Mouse (Mus musculus): ENCODE results near the gene Tssk3.
"Not testable (repeated sequence)": the region's sequence is repeated elsewhere in the genome, so short reads cannot be mapped to it uniquely, and the experiment has no call there.

Tssk3 gene

DNA sequence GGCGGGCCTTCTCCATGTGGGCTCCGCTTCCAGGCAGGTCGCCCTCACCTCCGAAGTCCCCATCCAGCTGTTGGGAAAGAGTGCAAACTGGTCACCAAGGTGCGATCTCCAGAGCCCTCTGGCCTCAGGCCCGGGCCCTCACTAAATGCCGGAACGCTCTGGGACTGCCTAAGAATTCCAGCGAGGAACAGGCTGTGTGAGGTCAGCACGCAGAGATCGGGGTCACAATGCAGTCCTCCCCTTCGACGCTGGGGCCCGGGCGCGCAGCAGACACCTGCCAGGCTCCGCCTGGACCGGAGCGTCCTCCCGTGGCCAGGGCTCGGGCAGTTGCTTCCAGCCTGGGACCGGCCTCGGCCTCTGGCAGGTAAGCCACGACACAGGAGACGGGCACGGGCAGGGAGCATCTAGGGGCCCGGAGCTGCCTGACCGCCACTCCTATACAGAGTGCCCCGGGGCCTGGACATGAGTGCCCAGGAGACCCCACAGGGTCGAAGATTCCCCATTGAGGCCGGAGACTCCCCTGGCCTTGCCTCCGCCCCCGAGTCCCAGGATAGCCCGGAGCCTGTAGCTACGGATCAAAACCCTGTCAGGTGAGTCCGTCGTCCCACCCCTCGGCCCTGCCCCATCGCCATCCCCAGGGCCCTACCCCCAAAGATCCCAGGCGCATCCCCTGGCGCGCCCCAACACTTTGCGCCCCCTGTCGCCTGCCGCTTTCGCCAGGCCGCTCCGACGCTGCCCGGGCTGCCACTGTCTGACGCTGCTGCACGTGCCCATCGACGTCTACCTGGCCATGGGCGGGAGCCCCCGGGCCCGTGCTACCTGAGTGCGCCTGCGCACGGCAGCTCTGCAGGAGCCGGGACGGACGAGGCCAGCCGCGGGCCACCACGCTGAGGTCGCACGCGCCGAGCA is at the start of gene Tssk3, which contains the start of gene Fam229a:
Tssk3 (minus strand) TSS at position 51 of the 909 bp plus-strand sequence.
Fam229a (plus strand) TSS at position 219 of the 909 bp plus-strand sequence.
- DNase-seq = peak; percentile 58 to 79

DNA sequence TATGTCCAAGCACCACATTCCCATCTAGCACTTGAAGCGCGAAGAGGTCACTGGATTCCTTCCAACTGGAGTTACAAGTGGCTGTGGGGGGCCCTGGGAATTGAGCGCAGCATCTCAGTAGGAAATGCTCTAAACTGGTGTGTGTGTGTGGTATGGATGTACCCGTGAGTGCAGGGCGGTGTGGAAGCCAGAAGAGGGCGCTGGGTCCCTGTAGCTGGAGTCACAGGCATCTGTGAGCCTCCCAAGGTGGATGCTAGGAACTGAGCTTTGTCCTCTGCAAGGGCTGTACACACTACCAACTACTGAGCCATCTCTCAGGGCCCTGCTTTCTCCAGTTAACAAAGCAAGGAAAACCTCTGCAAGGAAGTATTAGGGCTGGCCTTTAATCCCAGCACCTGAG is 49.2 kb upstream of the Tssk3 start:
- peak; percentile 51 to 65 for DNase-seq

DNA sequence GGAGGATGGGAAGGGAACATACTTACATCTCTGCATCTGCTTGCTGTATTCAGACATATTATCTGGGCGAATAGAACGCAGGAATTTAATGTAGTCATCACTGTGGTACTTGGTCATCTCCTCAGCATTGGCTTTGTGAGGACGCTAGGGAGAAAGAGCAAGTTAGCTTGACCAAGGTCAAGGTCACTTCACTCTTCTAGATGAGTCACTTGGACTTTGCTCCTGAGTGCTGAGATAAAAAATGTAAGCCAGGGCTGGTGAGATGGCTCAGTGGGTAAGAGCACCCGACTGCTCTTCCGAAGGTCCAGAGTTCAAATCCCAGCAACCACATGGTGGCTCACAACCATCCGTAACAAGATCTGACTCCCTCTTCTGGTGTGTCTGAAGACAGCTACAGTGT is 38.1 kb upstream of the Tssk3 start:
- not testable (repeated sequence) for DNase-seq

DNA sequence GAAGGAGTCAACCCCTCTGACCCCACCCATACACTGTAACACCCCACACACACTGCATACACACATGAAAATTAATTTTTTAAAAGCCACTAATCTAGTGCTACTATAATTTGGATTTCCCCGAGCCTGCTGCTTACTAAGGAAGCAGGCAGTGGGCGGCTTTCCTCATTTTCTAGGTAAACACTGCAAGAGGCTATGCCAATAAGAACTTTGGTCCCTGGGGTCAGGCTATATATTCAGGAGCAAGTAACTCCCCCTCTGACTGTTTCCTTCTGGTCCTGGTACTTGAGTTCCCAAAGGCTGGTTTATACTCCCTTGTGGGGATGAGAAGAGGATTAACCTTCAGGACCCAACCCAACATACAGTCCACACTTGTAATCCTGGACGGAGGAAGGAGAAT is 35.1 kb upstream of the Tssk3 start:
- no peak for DNase-seq

DNA sequence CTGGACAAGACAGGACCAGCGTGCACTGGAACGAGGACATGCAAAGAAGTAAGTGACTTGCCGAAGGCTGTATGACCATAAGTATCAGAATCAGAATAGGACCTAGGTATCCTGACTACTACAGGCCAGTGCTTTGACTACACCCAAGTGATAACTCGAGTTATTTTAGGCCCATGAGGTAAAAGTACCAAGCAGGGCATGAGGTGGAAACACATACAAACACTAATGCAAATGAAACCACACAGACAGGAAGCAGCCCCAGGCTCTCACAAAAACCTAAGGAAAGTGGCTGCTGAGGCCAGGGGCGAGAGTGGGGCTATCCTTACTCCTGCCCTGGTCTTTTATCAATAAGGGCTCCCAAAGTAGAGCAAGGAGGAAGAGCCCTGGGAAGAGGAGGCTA is 34.5 kb upstream of the Tssk3 start:
- DNase-seq = no peak

DNA sequence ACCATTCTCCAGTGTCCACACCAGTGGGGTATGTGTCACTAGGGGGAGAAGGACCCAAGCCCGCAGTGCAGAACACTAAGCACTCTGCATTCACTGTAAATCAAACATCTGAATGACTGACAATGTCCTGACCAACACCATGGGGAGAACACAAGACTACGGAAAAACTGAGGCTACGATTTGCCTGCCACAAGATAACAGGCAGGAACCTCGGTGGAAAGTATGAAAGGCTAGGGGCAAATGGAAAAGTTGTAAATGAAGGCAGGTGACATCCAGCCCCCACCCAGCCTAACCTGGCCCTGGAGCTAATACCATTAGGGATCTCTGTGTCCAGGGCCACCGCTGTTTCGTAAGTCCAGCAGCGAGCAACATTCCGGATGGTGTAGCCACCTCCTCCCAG is 27.7 kb upstream of the Tssk3 start:
- no peak for DNase-seq

DNA sequence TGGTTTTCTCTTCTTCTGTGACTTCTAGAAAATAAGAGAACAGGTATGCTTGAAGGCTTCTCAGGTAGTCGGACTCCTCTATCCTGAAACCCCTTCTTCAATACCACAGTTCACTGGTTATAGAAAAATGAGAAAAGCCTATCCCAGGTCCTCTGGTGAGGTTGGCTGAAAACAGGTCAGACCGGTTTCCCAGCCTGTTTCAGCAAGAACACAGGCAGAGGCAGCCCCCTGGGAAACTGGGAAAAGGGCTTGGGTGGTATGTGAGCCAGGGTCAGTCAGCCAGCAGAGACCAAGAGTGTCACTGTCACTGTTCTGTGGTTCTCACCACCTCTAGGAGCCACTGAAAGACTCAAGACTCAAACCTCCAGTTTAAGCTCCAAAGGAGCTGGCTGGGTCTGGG is 26.1 kb upstream of the Tssk3 start:
- peak; percentile 63 to 75 for DNase-seq

DNA sequence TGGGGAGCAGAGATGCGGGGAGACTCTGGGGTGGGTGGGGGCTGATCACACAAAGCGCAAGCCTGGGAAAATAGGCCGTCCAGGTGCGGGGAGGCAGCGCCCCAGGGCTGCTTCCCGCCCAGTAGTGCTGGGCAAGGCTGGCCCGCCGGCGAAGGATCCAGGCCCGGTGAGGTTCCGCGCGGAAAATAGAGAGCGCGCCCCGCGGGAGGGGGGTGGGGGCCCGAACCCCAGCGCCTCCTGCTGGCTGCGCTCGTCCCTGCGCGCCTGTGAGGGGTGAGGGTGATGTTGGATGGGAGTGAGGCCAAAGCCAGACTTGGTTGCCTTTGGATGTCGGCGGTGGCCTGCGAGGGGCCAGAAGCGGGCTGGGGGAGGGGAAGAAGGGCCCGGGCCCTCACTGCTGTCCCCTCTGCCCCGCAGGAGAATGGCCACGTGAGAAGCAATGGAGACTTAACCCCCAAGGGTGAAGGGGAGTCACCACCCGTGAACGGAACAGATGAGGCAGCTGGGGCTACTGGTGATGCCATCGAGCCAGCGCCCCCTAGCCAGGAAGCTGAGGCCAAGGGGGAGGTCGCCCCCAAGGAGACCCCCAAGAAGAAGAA is 23.6 kb upstream of the Tssk3 start:
- DNase-seq = peak; percentile 85 to 89

DNA sequence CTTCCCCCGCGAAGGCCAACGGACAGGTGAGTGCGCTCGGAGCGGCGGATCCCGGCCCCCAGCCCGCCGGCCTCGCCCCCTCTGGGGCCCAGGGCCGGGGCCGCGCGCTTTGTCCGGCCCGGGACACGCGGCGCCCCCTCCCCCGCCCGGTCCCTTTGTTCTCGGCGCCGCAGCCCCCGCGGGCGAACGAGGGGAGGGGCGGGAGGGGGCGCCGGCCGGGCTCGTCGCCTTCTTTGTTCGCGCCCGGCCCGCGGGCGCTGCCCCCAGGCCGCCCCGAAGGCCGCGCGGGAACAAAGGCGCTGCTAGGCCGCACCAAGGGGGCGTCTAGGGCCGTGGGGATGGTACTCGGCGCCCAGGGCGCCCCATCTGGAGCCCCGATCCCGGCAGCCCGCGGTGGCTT is 23.1 kb upstream of the Tssk3 start:
- DNase-seq = peak in 1 of 2 experiments; percentile 41

DNA sequence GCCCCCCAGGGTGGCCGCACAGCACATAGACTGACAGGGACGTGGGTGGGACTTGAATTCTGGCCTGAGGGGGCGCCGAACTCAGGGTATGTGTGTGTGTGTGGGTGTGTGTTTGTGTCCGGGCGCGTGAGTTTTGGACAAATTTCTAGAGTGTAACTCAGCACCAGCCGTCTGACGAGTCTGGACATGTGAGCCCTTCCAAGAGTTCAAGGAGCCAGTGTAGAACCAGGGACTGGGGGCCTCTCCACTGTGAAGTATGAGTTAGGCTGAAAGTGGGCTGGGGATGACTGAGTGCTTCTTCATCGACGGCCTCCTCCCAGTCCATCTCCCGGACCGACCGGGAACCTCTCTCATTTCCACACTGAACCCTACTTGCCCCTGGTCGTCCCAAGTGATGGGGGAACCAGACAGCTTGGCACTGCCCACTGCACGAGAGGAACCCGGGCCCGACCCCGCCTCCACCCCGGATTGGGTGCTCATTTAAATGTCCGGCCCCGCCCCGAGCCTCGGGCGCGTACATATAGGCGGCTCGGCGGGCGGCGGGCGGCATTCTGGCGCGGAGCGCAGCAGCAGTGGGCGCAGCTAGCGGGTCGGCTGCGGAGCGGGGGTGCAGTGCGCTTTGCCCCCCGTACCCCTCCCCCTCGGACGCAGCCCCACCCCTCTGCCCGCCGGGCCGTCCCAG is 22.4 kb upstream of the Tssk3 start, which contains the start of gene Marcksl1:
Marcksl1 (plus strand) TSS at position 496 of the 682 bp plus-strand sequence.
- peak; percentile 96 to 97 for DNase-seq

DNA sequence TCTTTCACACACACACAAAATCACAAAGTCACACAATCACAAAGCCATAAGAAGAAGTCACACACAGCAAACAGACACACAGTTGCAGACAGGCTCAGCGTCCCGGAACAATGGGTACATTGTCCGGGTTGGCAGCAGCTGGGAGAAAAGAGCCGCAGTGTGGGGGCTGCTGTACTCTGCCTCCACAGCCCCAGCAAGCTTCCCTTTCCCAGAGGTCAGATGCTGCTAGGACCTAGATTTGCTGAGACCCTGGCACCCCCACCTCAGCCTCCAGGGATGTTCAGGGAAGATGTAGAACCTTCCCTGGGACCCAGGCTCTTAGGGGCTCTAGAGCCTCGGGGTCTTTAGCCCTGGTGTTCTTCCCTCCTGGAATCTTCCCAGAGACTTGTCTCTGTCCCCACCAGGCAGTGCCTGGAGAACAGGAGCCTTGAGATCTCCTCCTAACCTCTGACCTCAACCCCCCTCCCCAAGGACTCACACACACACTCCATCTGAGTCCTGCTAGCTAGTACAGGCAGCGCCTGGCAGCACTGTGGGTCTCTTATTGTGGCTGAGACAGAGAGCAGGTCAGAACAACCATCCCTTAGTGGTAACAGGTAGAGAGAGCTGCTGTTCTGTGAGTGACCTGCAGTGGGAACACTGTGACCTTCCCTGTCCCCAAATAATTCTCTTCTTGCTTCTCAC is 20.7 kb upstream of the Tssk3 start:
- DNase-seq = no peak

DNA sequence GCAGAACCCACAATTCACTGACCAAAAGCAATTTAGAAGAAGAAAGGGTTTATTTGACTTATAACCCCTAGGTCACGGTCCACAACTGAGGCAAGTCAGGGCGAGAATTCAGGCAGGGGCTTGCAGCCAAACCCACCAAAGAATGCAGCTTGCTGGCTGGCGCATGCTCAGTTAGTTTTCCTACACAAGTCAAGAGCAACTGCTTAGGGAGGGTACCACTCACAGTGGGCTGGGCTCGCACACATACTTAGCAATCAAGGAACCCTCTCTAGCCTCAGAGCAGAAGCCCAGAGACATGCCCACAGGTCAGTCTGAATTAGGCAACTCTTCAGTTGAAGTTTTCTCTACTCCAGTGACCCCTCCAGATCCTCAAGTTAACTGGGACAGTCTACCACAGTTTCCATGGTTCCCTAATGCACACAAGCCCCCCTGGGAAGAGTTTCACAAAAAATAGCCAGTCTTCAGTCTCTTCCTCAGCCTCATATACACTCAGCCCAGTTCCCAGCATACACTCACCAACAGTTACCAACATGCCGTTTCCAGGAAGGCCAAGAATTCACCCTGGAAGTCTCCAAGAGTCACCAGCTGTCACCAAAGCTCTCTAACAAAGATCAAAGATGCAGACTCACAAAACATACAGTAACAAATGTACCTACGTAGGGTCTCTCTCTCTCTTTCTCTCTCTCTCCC is 20.0 kb upstream of the Tssk3 start:
- DNase-seq = no peak

DNA sequence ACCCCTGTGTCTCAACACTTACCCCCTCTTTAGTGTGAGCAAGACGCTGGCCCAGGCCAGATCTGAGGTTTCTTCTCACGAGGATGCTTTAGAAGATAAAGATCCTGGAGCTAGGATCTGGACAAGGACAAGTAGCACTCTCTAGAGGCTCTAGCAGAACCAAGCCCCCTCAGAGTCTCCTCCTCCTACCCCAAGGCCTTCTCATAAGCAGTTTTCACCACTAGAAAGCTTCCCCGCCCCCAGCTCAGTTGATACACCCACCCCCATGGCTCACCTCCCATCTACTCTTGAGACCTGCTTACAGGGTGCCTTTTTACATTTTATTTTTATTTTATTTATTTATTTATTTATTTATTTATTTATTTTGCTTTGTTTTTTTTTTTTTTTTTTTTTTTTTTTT is 18.8 kb upstream of the Tssk3 start:
- no peak for DNase-seq

DNA sequence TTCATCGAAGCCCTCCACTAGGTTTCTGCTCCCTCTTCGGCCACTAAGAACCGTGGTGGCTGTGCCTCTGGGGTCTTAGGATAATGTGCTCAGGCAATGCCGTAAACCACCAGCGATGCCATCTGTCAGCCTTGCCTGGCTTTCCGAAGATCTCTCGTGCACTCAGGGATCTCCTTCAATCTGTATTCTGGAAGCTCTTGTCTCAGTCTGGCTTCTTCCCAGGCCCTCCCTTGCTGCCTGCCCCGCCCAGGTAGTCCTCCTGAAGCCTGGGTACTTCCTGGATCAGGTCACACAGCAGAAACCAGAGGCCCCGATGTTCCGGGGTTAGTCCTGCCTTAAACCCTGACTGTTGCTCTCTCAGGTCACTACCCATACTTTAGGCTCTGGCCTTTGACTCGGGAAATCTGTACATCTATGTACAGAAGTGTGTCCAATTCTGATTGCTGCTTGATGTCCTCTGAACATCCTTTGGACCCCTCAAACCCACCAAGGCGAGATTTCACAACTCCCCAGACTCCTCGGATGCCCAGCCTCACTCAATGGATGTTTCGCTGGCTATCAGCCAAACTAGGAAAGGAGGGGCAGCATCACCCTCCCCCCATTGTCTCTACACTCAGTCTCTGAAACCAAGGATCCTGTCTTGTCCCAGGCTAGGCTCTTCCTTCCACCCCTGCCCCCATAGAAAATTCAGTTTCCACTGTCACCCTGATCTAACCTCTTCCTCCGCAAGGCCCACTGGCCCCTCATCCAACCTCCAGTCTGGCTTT is 18.2 kb upstream of the Tssk3 start:
- DNase-seq = no peak

DNA sequence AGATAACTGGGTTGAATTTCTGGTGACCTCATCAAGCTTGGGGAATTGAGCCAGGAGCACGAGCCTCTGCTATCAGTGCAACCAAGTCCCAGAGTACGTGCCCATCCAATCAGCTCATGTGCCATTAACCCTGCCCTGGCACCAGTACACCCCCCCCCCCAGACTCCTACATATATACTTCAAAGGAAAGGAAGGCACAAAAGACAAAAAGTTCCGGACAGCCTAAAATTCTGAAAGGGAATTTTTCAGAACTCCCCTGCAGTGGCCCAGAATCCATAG is 17.4 kb upstream of the Tssk3 start:
- DNase-seq = no peak

DNA sequence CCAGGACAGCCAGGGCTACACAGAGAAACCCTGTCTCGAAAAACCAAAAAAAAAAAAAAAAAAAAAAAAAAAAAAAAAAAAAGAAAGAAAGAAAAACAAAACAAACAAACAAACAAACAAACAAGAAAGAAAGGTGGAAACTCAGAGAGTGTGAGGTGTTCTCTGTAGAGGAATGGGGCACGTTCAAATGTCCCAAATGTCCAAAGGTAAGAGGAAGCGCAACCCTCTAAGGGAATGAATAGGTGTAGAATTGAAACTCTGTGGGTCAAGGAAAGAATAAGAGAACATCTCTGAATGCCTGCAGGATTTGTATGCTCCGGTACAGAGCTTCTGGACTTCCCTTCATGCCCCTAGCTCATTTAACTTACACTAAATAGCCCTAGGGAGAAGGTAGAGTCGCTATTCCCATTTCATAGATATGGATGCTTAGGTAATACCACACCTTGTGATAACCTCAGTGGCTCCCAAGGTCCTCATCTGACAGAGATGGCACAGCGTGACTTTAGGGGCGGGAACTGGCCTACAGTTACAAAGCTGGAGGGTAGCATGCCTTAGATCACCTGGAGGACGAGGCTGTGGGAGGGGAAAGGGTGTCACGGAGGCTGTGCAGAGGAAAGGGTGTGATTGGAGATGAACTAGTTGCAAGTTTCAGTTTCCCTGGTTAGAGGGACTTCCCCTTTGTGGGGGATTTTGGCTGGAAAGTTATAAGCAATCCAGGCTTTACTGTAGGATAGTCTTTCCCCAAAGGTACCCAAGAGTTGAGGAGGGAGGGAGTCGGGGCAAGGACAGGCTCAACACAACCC is 16.8 kb upstream of the Tssk3 start:
- no peak for DNase-seq

DNA sequence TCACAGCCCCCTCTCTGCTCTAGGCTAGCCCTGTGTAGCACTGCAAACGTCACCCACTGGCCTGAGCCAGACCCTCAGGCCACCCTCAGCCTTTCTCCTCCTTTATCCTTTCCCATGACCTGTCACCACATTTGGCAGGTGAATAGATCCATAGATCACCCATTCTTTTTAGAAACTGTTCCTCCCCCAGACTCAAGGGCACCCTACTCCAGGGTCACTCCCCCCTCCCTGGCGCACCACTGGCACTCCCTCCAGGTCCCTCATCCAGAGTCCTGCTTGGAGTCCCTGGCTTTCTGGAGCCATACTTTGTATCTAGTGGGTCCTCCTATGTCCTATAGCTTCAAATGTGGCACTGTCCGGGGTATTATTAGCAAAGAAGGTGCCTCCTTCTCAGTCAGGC is 14.7 kb upstream of the Tssk3 start:
- DNase-seq = no peak

DNA sequence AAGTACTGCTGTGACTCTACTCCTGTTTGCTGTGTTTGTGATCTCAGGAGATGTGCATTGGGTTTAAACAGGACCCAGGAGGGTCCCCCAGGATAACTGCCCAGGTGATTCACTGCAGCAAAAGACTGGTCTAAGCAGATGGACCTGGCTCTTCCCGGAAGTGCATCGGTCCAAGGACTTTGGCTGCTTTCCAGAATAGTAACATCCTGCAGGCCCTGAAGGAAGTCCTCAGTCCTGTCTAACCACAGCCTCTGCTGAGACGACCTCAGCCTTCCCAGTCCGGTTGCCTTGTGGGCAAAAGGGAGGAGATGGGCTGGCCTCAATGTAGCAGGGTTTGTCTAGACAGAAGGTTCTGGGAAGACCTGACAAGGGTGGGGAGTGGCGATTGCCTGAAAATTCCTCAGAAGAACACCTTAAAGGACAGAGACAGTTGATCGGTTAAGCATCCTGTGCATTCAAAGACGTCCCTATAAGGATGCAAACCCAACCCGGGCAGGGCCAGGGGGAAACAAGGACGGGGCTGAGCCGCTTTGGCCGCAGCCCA is 12.2 kb upstream of the Tssk3 start:
- DNase-seq = peak in 1 of 2 experiments; percentile 36

DNA sequence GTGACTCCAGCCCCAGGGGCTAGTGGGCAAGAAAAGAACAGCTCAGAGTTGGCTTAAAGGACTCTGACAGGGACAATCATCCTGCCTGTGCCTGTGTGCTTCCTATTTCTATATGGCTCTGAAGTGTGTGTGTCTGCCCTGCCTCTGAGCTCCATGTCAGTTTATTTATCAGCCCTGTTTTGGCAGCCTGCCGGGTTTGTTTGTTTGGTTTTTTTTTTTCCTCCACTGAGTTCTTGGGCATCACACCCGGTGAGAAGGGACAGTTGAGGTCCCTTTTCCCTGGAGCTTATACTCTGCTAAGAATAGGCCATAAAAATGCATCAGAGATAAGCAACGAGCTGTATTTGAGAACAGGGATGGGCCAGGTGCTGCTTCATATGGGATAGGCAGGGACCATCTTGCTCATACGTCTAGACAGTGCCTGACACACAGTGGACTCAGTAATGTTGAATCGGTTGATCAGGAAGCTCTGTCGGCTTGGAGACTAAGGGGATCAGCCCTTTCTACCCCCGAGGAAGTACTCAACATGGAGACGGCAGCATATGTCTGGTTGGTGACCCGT is 11.6 kb upstream of the Tssk3 start:
- DNase-seq = no peak

Data from kidney, postnatal 4 days (tissue).